In genomic region chr11:70686901-70687566, GRCm38 (mm10) we compare ENCODE assay signal across 9 mouse cellular contexts. TPM values are rescaled to one million over a fixed set of nuclear protein-coding genes. Genes with fewer than 3 reads are reported as not detected.
DNase-seq lines count a peak whose midpoint lies in the region; ATAC-seq and TF ChIP-seq lines count a peak whose summit lies in the region.
"Had no signal": no experiment of that assay in that cellular context is flagged by ENCODE, and none has a peak within 500 bp of the region (broad histone marks: within the 10 kb centered on the region; RNA-seq: fewer than 3 reads in every experiment).

No protein-coding gene starts in this region.

- no peaks in the 10 kb centered on the region; the same call in 1 of the 2 replicates for H3K36me3 ChIP-seq in heart, adult 2 months (ENCODE audit: control insufficient read depth, insufficient read depth, low read length)
- H3K36me3 ChIP-seq in erythroblast, embryonic 14.5 days (ENCODE audit: control insufficient read depth): peaks cover 20% of the 10 kb centered on the region
- H3K36me3 ChIP-seq in hindbrain, embryonic 15.5 days: peaks cover 18% of the 10 kb centered on the region
- peaks cover 30% of the 10 kb centered on the region for H3K36me3 ChIP-seq in midbrain, embryonic 10.5 days

- H3K4me1 ChIP-seq in heart, adult 2 months (ENCODE audit: control insufficient read depth, insufficient read depth, low read length): peaks cover 5% of the 10 kb centered on the region
- peaks cover 20% of the 10 kb centered on the region for H3K4me1 ChIP-seq in erythroblast, embryonic 14.5 days (ENCODE audit: control insufficient read depth)
- peaks cover 32% of the 10 kb centered on the region for H3K4me1 ChIP-seq in hindbrain, embryonic 15.5 days (replicated peaks)
- H3K4me1 ChIP-seq in midbrain, embryonic 10.5 days: peaks cover 41% of the 10 kb centered on the region

- H3K4me3 ChIP-seq in heart, adult 2 months: peak overlapping the region; percentile 84
- peak overlapping the region; percentile 76 for H3K4me3 ChIP-seq in erythroblast, embryonic 14.5 days (replicated peaks)
- H3K4me3 ChIP-seq in hindbrain, embryonic 15.5 days: peak overlapping the region; percentile 94
- H3K4me3 ChIP-seq in midbrain, embryonic 10.5 days: peak overlapping the region; percentile 93

- intact Hi-C loops in heart, adult 2 months (cut with DNase I): loop anchor here (1.0 to 5.0 kb wide), 3 partner anchors 17 to 70 kb away; partner anchors contain the start of genes Rnf167 and Slc25a11
- intact Hi-C loops in heart, postnatal 25 days (cut with DNase I): loop anchor here (5.0 kb wide), 1 partner anchor 70 kb away; no protein-coding TSS in a partner anchor
- intact Hi-C loops in left cerebral cortex, postnatal 36 days (cut with DNase I): loop anchor here (1.0 to 5.0 kb wide), 3 partner anchors 14 to 70 kb away; partner anchors contain the start of genes Inca1, Kif1c and Spag7

- H3K27me3 ChIP-seq in heart, adult 2 months (ENCODE audit: control insufficient read depth, insufficient read depth, low read length): no peaks in the 10 kb centered on the region
- H3K27me3 ChIP-seq in erythroblast, embryonic 14.5 days (ENCODE audit: control insufficient read depth): peaks cover 20% of the 10 kb centered on the region
- no peaks in the 10 kb centered on the region for H3K27me3 ChIP-seq in hindbrain, embryonic 15.5 days
- no peaks in the 10 kb centered on the region; the same call in 1 of the 2 replicates for H3K27me3 ChIP-seq in midbrain, embryonic 10.5 days (ENCODE audit: low read depth, poor library complexity, severe bottlenecking)

- no peaks in the 10 kb centered on the region for H3K9me3 ChIP-seq in erythroblast, embryonic 14.5 days (ENCODE audit: control insufficient read depth, low read length)
- H3K9me3 ChIP-seq in hindbrain, embryonic 15.5 days: no peaks in the 10 kb centered on the region
- no peaks in the 10 kb centered on the region for H3K9me3 ChIP-seq in midbrain, embryonic 10.5 days (replicated peaks)

- peak in 1 of 2 experiments; percentile 60 for DNase-seq in heart, adult 2 months
- DNase-seq in heart, postnatal 25 days (ENCODE audit: low spot score): no peak
- peak; percentile 50 to 57 for DNase-seq in adrenal gland, postnatal 36 days
- DNase-seq in left cerebral cortex, postnatal 36 days (ENCODE audit: low spot score in 2 of 2): peak; percentile 64 to 80
- no peak for DNase-seq in midbrain, embryonic 10.5 days (ENCODE audit: low spot score)
- no peak for DNase-seq in adipocyte (ENCODE audit: low spot score)

- H3K79me2 ChIP-seq in heart, adult 2 months (replicated peaks; ENCODE audit: control insufficient read depth, insufficient read depth, low read length): no peaks in the 10 kb centered on the region

- no peak for TF ChIP-seq EP300 in heart, adult 2 months (IDR thresholded peaks at IDR 0.05; ENCODE audit: insufficient read depth, low read depth, low read length)

- H3K27ac ChIP-seq in heart, adult 2 months: peak overlapping the region; percentile 98
- peak overlapping the region; percentile 87 for H3K27ac ChIP-seq in hindbrain, embryonic 15.5 days (replicated peaks)
- H3K27ac ChIP-seq in midbrain, embryonic 10.5 days (replicated peaks): peak overlapping the region; percentile 92

- TF ChIP-seq POLR2A in heart, adult 2 months (IDR thresholded peaks at IDR 0.05; ENCODE audit: insufficient read depth, low read depth, low read length): no peak

- 3% methylated on average over 16 of the region's 16 CpGs for WGBS in heart, adult 2 months
- 3% methylated on average over 16 of the region's 16 CpGs for WGBS in hindbrain, embryonic 15.5 days
- WGBS in midbrain, embryonic 10.5 days: 5% methylated on average over 16 of the region's 16 CpGs

- H3K9ac ChIP-seq in heart, adult 2 months (ENCODE audit: low read depth, low read length): peak overlapping the region; percentile 93
- H3K9ac ChIP-seq in hindbrain, embryonic 15.5 days: peak overlapping the region; percentile 83

- TF ChIP-seq CTCF in heart, adult 2 months (IDR thresholded peaks at IDR 0.05): no peak

- peak; percentile 57 for ATAC-seq in hindbrain, embryonic 15.5 days (ENCODE audit: low FRiP score, low read depth)

- peak overlapping the region; percentile 91 for H3K4me2 ChIP-seq in hindbrain, embryonic 15.5 days

RNA-seq across cellular contexts. Expression of gene Camta2, which starts 0.9 kb away (rescaled TPM):
- total RNA-seq in heart, adult 2 months (2021): 10 to 100 TPM; 37.8 to 37.9 TPM
- 27.6 and 32.5 TPM in 2 replicates for polyA plus RNA-seq in heart, adult 2 months (2012; rRNA removed)
- total RNA-seq in heart, postnatal 25 days (2021): 10 to 100 TPM; 36.3 to 42.1 TPM
- 10 to 100 TPM; 36.5 to 45.7 TPM for total RNA-seq in adrenal gland, postnatal 36 days (2021)
- 0.30 and 0.36 TPM in 2 replicates for polyA plus RNA-seq in erythroblast, embryonic 14.5 days (2012)
- polyA plus RNA-seq in hindbrain, embryonic 15.5 days (2015; fragmentation: Nextera tagmentation; extraction: Ambion mirVana): 23.4 and 27.5 TPM in 2 replicates
- total RNA-seq in left cerebral cortex, postnatal 36 days (2021): 100 to 1,000 TPM; 232 to 256 TPM
- 9.8 and 12.4 TPM in 2 replicates for polyA plus RNA-seq in midbrain, embryonic 10.5 days (2016; fragmentation: Nextera tagmentation; extraction: Ambion mirVana)

RNA-seq across cellular contexts. Expression of gene Inca1, which starts 12.9 kb away (rescaled TPM):
- 1 to 10 TPM; 6.3 to 6.9 TPM for total RNA-seq in heart, adult 2 months (2021)
- 4.6 and 5.4 TPM in 2 replicates for polyA plus RNA-seq in heart, adult 2 months (2012; rRNA removed)
- 1 to 10 TPM; 6.4 to 8.1 TPM for total RNA-seq in heart, postnatal 25 days (2021)
- total RNA-seq in adrenal gland, postnatal 36 days (2021): 10 to 100 TPM in 1 of 2 experiments, 1 to 10 TPM in 1; 9.5 to 12.2 TPM
- polyA plus RNA-seq in erythroblast, embryonic 14.5 days (2012): not detected in 2 replicates
- 1.8 and 1.9 TPM in 2 replicates for polyA plus RNA-seq in hindbrain, embryonic 15.5 days (2015; fragmentation: Nextera tagmentation; extraction: Ambion mirVana)
- total RNA-seq in left cerebral cortex, postnatal 36 days (2021): 1 to 10 TPM; 1.8 to 1.9 TPM
- polyA plus RNA-seq in midbrain, embryonic 10.5 days (2016; fragmentation: Nextera tagmentation; extraction: Ambion mirVana): 1.00 and 1.3 TPM in 2 replicates
- total RNA-seq: neutrophil, adult 5-6 weeks had no signal

RNA-seq across cellular contexts. Expression of gene Kif1c, which starts 13.3 kb away (rescaled TPM):
- 100 to 1,000 TPM; 477 to 524 TPM for total RNA-seq in heart, adult 2 months (2021)
- 153 and 228 TPM in 2 replicates for polyA plus RNA-seq in heart, adult 2 months (2012; rRNA removed)
- total RNA-seq in heart, postnatal 25 days (2021): 100 to 1,000 TPM; 451 to 452 TPM
- 100 to 1,000 TPM; 178 to 195 TPM for total RNA-seq in adrenal gland, postnatal 36 days (2021)
- polyA plus RNA-seq in erythroblast, embryonic 14.5 days (2012): 0.31 and 0.32 TPM in 2 replicates
- 1.7 and 1.9 TPM in 2 replicates for polyA plus RNA-seq in hindbrain, embryonic 15.5 days (2015; fragmentation: Nextera tagmentation; extraction: Ambion mirVana)
- 10 to 100 TPM; 58.9 to 59.3 TPM for total RNA-seq in left cerebral cortex, postnatal 36 days (2021)
- 1.8 and 2.0 TPM in 2 replicates for polyA plus RNA-seq in midbrain, embryonic 10.5 days (2016; fragmentation: Nextera tagmentation; extraction: Ambion mirVana)

RNA-seq across cellular contexts. Expression of gene Spag7, which starts 17.8 kb away (rescaled TPM):
- total RNA-seq in heart, adult 2 months (2021): 10 to 100 TPM; 82.8 to 99.4 TPM
- polyA plus RNA-seq in heart, adult 2 months (2012; rRNA removed): 72.9 and 87.8 TPM in 2 replicates
- total RNA-seq in heart, postnatal 25 days (2021): 10 to 100 TPM; 89.8 to 99.5 TPM
- 10 to 100 TPM; 87.1 to 88.1 TPM for total RNA-seq in adrenal gland, postnatal 36 days (2021)
- 11.0 and 18.1 TPM in 2 replicates for polyA plus RNA-seq in erythroblast, embryonic 14.5 days (2012)
- 152 and 164 TPM in 2 replicates for polyA plus RNA-seq in hindbrain, embryonic 15.5 days (2015; fragmentation: Nextera tagmentation; extraction: Ambion mirVana)
- total RNA-seq in left cerebral cortex, postnatal 36 days (2021): 10 to 100 TPM; 52.5 to 57.8 TPM
- 186 TPM in 2 replicates for polyA plus RNA-seq in midbrain, embryonic 10.5 days (2016; fragmentation: Nextera tagmentation; extraction: Ambion mirVana)

RNA-seq across cellular contexts. Expression of gene Eno3, which starts 30.0 kb away (rescaled TPM):
- total RNA-seq in heart, adult 2 months (2021): 1,000 to 10,000 TPM; 1,523 to 1,659 TPM
- 1,222 and 1,919 TPM in 2 replicates for polyA plus RNA-seq in heart, adult 2 months (2012; rRNA removed)
- total RNA-seq in heart, postnatal 25 days (2021): 1,000 to 10,000 TPM; 2,028 to 2,111 TPM
- 10 to 100 TPM; 21.2 to 35.5 TPM for total RNA-seq in adrenal gland, postnatal 36 days (2021)
- 0.74 and 0.78 TPM in 2 replicates for polyA plus RNA-seq in erythroblast, embryonic 14.5 days (2012)
- 6.7 and 8.7 TPM in 2 replicates for polyA plus RNA-seq in hindbrain, embryonic 15.5 days (2015; fragmentation: Nextera tagmentation; extraction: Ambion mirVana)
- 1 to 10 TPM; 9.5 to 9.6 TPM for total RNA-seq in left cerebral cortex, postnatal 36 days (2021)
- 22.6 and 32.8 TPM in 2 replicates for polyA plus RNA-seq in midbrain, embryonic 10.5 days (2016; fragmentation: Nextera tagmentation; extraction: Ambion mirVana)

Comparison
In these comparisons a context has a peak if more than half of its experiments do, and no peak if none do; other contexts are left out.
1. DNase-seq: peak in adrenal gland, postnatal 36 days (2 of 2) and left cerebral cortex, postnatal 36 days (2 of 2); none in heart, postnatal 25 days (single experiment), midbrain, embryonic 10.5 days (single experiment) and adipocyte (single experiment).
2. RNA of gene Camta2, which starts 0.9 kb away (total RNA-seq): 232 to 256 TPM in left cerebral cortex, postnatal 36 days; 36.5 to 45.7 TPM in adrenal gland, postnatal 36 days, 36.3 to 42.1 TPM in heart, postnatal 25 days and 37.8 to 37.9 TPM in heart, adult 2 months; every median in the first group is over 4 times any median in the second.
3. Peak in every context shown above with its lines, with median percentiles within 50 percentile points of each other: H3K27ac ChIP-seq and H3K4me3 ChIP-seq.